Mouse (Mus musculus) intestine, embryonic 16.5 days (tissue): ENCODE measurements around the gene Dennd6a. TPM values are rescaled to one million over a fixed set of nuclear protein-coding genes. Genes with fewer than 3 reads are reported as not detected.
A peak's percentile ranks its signal among the peaks of the same experiment; 100 is the strongest.

Source experiments
- ATAC-seq: fragments of 200-750 bp; cut with Nextera tagmentation; 2 replicates; pipeline ENCODE4 v1.8.0; 2017; ENCODE audit warnings: moderate TSS enrichment, moderate library complexity
- H3K27ac ChIP-seq: fragments of 300-500 bp; sonication (generic); 2 replicates; pipeline ENCODE4 v1.5.1; 2014; ENCODE audit warnings: mild to moderate bottlenecking, low read length
- H3K27me3 ChIP-seq: fragments of 300-500 bp; sonication (generic); replicated peaks from 2 replicates; pipeline ENCODE4 v1.6.1; 2014; ENCODE audit warnings: low read length, control low read depth, mixed read lengths; ENCODE audit not compliant: control insufficient read depth, insufficient read depth
- H3K36me3 ChIP-seq: fragments of 300-500 bp; sonication (generic); 2 replicates; pipeline ENCODE4 v1.6.1; 2014; ENCODE audit warnings: low read length, control low read depth; ENCODE audit not compliant: control insufficient read depth, insufficient read depth
- H3K4me1 ChIP-seq: fragments of 300-500 bp; sonication (generic); 2 replicates; pipeline ENCODE4 v1.6.1; 2014; ENCODE audit warnings: low read length, control low read depth, mixed read lengths; ENCODE audit not compliant: control insufficient read depth, insufficient read depth
- H3K4me2 ChIP-seq: fragments of 300-500 bp; sonication (generic); 2 replicates; pipeline ENCODE4 v1.6.1; 2014; ENCODE audit warnings: low read depth, low read length, control low read depth
- H3K4me3 ChIP-seq: fragments of 300-500 bp; sonication (generic); 2 replicates; pipeline ENCODE4 v1.5.1; 2014; ENCODE audit warnings: mild to moderate bottlenecking, low read length
- H3K9ac ChIP-seq: fragments of 300-500 bp; sonication (generic); 2 replicates; pipeline ENCODE4 v1.6.1; 2014; ENCODE audit warnings: low read depth, low read length
- H3K9me3 ChIP-seq: fragments of 300-500 bp; sonication (generic); 2 replicates; pipeline ENCODE4 v1.6.1; 2016; ENCODE audit warnings: low read length, control low read depth; ENCODE audit not compliant: control insufficient read depth
- whole genome bisulfite sequencing: fragments of 180-500 bp; shearing (Covaris S2); extraction: QIAGEN DNeasy Blood & Tissue Kit; methylation state at CpG from one replicate; pipeline ENCODE4 v1.1.7; 2014; 5-methylcytosine and 5-hydroxymethylcytosine counted together
- polyA plus RNA-seq: library from polyadenylated mRNA; unstranded; fragments of >200 nt; fragmentation: Nextera tagmentation; extraction: Ambion mirVana; gene quantifications from 2 replicates; pipeline ENCODE4 v1.2.1, GENCODE M21; 2015

Dennd6a gene
- polyA plus RNA-seq, 1 experiment from 2014 or later: 21.6 TPM

- H3K4me3 ChIP-seq: peak overlapping the region; percentile 85
- no peaks in the 10 kb centered on the region for H3K36me3 ChIP-seq
- H3K4me2 ChIP-seq: peak overlapping the region; percentile 57
- H3K9me3 ChIP-seq: no peaks in the 10 kb centered on the region
- no peaks in the 10 kb centered on the region; the same call in 1 of the 2 replicates for H3K4me1 ChIP-seq
- peak; percentile 21 for ATAC-seq
- peak overlapping the region; percentile 90 for H3K27ac ChIP-seq
- H3K9ac ChIP-seq: peak overlapping the region; percentile 72
- H3K27me3 ChIP-seq: no peaks in the 10 kb centered on the region
- WGBS: 21% methylated on average over 17 of the region's 17 CpGs
These were observed 63.6 kb downstream of the Dennd6a start for GRCm38 (mm10) chr14:26637025-26637850.

- peak within 1 kb of the TSS; percentile 85 for H3K4me3 ChIP-seq
- H3K4me2 ChIP-seq: peak within 1 kb of the TSS; percentile 59
- H3K36me3 ChIP-seq: no peaks in the 10 kb centered on the region
- peak within 1 kb of the TSS; percentile 98 for H3K27ac ChIP-seq
- H3K4me1 ChIP-seq: peaks cover 2% of the 10 kb centered on the region; the same call in 1 of the 2 replicates
- peak; percentile 99 for ATAC-seq
- H3K27me3 ChIP-seq: no peaks in the 10 kb centered on the region
- H3K9me3 ChIP-seq: no peaks in the 10 kb centered on the region
- WGBS: under 1% methylated on average over 83 of the region's 83 CpGs
- peak within 1 kb of the TSS; percentile 97 for H3K9ac ChIP-seq
These were observed 64.4 kb downstream of the Dennd6a start, which contains the start of gene Arf4 for GRCm38 (mm10) chr14:26637851-26638707. Gene Arf4 (plus strand): TSS chr14:26638074.

GRCm38 (mm10) chr14:26638708-26639084 lies 65.0 kb downstream of the Dennd6a start:
- 0% methylated on average over 16 of the region's 16 CpGs for WGBS
- peak; percentile 52 for ATAC-seq
- H3K9me3 ChIP-seq: no peaks in the 10 kb centered on the region

GRCm38 (mm10) chr14:26639251-26639650 lies 65.6 kb downstream of the Dennd6a start:
- H3K9me3 ChIP-seq: no peaks in the 10 kb centered on the region
- peak overlapping the region; percentile 97 for H3K9ac ChIP-seq
- H3K36me3 ChIP-seq: no peaks in the 10 kb centered on the region
- peak overlapping the region; percentile 85 for H3K4me3 ChIP-seq
- 3% methylated on average over 11 of the region's 11 CpGs for WGBS
- H3K27me3 ChIP-seq: no peaks in the 10 kb centered on the region
- peak overlapping the region; percentile 57; the same call in 1 of the 2 replicates for H3K27ac ChIP-seq
- H3K4me1 ChIP-seq: peaks cover 2% of the 10 kb centered on the region; the same call in 1 of the 2 replicates
- ATAC-seq: 0 out of 2 replicates have a peak, but pooled peaks have one; percentile 13
- H3K4me2 ChIP-seq: peak overlapping the region; percentile 59

More at GRCm38 (mm10) chr14:26638708-26639084, 65.0 kb downstream of the Dennd6a start:
- Histone ChIP-seq H3K9ac (peak overlapping the region; percentile 97), H3K36me3 (no peaks in the 10 kb centered on the region), H3K4me1 (peaks cover 2% of the 10 kb centered on the region; the same call in 1 of the 2 replicates), H3K4me2 (peak overlapping the region; percentile 59), H3K27me3 (no peaks in the 10 kb centered on the region), H3K4me3 (peak overlapping the region; percentile 85), H3K27ac (peak overlapping the region; percentile 98)

- Histone ChIP-seq H3K9ac (peak overlapping the region; percentile 53; the same call in 1 of the 2 replicates), H3K27ac (no peak overlapping the region), H3K27me3 (no peaks in the 10 kb centered on the region), H3K9me3 (no peaks in the 10 kb centered on the region), H3K4me2 (peak overlapping the region; percentile 59), H3K36me3 (no peaks in the 10 kb centered on the region), H3K4me3 (peak overlapping the region; percentile 85), H3K4me1 (peaks cover 2% of the 10 kb centered on the region; the same call in 1 of the 2 replicates)
- 24% methylated on average over 2 of the region's 2 CpGs for WGBS
- ATAC-seq: no peak
These were observed 66.3 kb downstream of the Dennd6a start for GRCm38 (mm10) chr14:26639961-26640360.

GRCm38 (mm10) chr14:26643006-26643624 lies 69.5 kb downstream of the Dennd6a start:
- Histone ChIP-seq H3K27ac (no peak overlapping the region), H3K4me3 (no peak overlapping the region), H3K36me3 (0 out of 2 replicates have a peak, but pooled peaks cover 5% of the 10 kb centered on the region), H3K4me2 (no peak overlapping the region), H3K9ac (no peak overlapping the region), H3K9me3 (no peaks in the 10 kb centered on the region), H3K4me1 (0 out of 2 replicates have a peak, but pooled peaks cover 2% of the 10 kb centered on the region), H3K27me3 (no peaks in the 10 kb centered on the region)
- ATAC-seq: no peak
- WGBS: 72% methylated on average over 3 of the region's 3 CpGs

GRCm38 (mm10) chr14:26645989-26646650 lies 72.5 kb downstream of the Dennd6a start:
- H3K27ac ChIP-seq: no peak overlapping the region
- no peak for ATAC-seq
- H3K9ac ChIP-seq: no peak overlapping the region
- H3K36me3 ChIP-seq: 0 out of 2 replicates have a peak, but pooled peaks cover 5% of the 10 kb centered on the region
- no peak overlapping the region for H3K4me3 ChIP-seq
- 70% methylated on average over 5 of the region's 5 CpGs for WGBS
- H3K4me1 ChIP-seq: 0 out of 2 replicates have a peak, but pooled peaks cover 2% of the 10 kb centered on the region
- H3K9me3 ChIP-seq: no peaks in the 10 kb centered on the region
- H3K27me3 ChIP-seq: no peaks in the 10 kb centered on the region
- H3K4me2 ChIP-seq: no peak overlapping the region

GRCm38 (mm10) chr14:26647811-26648210 lies 74.2 kb downstream of the Dennd6a start:
- no peaks in the 10 kb centered on the region for H3K27me3 ChIP-seq
- no peak overlapping the region for H3K4me2 ChIP-seq
- ATAC-seq: no peak
- H3K9ac ChIP-seq: no peak overlapping the region
- no peak overlapping the region for H3K4me3 ChIP-seq
- no peak overlapping the region for H3K27ac ChIP-seq
- H3K4me1 ChIP-seq: 0 out of 2 replicates have a peak, but pooled peaks cover 2% of the 10 kb centered on the region
- 79% methylated on average over 2 of the region's 2 CpGs for WGBS
- no peaks in the 10 kb centered on the region for H3K9me3 ChIP-seq
- 0 out of 2 replicates have a peak, but pooled peaks cover 5% of the 10 kb centered on the region for H3K36me3 ChIP-seq
